Mouse (Mus musculus) adrenal gland, adult 2 months (tissue): ENCODE data around the gene Asb18. TPM values are rescaled to one million over a fixed set of nuclear protein-coding genes. Genes with fewer than 3 reads are reported as not detected.

Source experiments
- DNase-seq: peaks from one replicate; pipeline ENCODE4 v3.0.0; 2021
- polyA plus RNA-seq: library from polyadenylated mRNA; depleted of rRNA; stranded (reverse); fragments of >200 nt; gene quantifications from 2 replicates; pipeline ENCODE4 v1.2.3, GENCODE M21; 2012
- total RNA-seq, 2 experiments: library from RNA; stranded (reverse); gene quantifications; 2 replicates each; pipeline ENCODE4 v1.2.3; 2021

Gene Asb18
- total and polyA plus RNA-seq, 3 experiments: not detected

DNA sequence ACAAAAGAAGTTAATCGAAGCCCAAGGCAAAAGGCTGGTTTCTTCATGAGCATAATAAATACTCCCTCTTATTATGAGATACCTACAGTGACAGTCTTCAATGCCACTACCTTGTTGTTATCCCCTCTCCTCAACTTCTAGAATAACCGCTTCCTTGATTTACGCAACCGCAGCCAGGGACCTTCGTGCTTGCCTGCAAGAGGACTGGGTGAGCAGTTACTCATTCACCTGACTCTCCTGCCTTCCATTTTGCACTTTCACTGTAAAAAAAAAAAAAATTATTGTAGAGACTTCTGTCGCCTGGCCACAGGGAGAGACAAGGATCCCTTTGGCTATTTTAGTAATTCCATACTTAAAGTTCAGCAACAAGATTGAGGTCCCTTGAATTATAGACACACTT lies 81.4 kb downstream of the Asb18 start:
- DNase-seq: no peak

DNA sequence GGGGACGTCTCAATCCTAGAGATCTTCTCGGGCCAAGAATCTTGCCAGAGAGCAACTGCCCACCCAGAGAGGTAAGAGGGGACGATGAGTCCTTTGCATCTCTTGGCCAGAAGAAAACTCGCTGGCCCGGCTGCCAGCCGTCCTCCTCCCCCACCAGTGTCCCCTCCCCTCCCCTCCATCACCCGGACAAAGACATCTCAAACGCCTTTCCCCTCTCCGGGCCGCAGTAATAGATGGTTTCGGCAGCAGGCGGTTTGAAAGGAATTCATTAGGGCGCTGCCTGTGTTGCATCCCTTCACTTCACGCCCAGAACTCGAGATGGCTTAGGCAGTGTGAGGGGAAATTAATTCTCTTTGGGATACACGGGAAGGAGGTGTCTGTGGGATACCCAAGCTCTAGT lies 81.8 kb downstream of the Asb18 start:
- no peak for DNase-seq

DNA sequence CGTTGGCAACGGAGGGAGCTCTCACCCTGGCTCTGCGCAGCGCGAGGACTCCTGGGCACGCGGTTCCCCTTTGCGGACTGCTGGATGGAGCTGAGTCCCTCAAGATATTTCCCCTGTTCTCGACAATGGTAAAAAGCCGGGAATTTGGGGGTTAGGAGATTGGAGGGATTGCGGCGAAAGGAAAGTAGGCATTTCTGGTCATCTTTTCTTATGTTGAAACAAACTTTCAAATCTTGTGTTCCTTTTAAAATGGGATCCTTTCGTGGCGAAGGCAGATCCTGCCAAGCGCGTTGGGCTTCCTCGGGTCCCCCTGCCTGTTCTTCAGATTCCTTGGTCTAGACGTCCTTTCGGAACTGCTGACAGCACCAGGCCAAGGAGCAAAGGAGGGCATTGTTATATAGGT lies 82.4 kb downstream of the Asb18 start:
- DNase-seq: no peak

DNA sequence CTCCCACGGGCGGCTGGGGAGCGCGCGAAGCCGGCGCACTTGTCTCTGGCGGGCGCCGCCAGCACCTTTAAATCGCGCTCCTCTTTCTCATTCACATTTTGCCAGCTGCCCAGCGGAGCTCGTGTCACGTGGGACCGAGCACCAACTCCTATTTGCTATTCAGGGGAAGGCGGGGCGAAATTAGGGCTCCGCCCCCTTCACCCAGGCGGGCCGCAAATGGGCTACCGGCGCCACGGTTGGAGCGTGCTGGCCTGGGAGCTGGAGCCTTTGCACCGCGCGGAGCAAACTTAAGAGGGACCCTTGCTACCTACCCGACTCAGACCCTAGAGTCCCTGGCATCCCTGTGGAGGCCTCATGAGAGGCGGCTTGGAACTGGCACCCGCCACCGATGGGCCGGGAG lies 83.3 kb downstream of the Asb18 start, which contains the start of gene Gbx2:
Gene Gbx2, minus strand, starts transcription at position 60 of the 400 bp plus-strand sequence.
- DNase-seq: peak; percentile 67

DNA sequence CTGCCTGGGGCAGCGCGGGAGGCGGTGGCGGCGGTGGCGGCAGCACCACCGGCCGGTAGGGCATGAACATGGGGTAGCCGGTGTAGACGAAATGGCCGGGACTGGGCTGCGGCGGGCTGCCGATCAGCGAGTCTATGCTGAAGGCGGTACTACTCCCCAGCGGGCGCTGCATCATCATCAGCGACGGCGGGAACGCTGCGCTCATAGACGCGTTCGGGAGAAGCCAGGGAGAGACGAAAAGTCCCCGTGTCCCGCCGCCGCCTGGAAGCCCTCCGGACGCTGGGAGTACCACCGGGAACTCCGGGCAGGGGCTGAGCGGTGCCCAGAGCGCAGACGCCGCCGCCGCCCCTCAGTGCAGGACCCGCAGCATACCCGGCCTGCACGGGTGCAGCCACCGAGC lies 83.9 kb downstream of the Asb18 start:
- DNase-seq: peak; percentile 14

DNA sequence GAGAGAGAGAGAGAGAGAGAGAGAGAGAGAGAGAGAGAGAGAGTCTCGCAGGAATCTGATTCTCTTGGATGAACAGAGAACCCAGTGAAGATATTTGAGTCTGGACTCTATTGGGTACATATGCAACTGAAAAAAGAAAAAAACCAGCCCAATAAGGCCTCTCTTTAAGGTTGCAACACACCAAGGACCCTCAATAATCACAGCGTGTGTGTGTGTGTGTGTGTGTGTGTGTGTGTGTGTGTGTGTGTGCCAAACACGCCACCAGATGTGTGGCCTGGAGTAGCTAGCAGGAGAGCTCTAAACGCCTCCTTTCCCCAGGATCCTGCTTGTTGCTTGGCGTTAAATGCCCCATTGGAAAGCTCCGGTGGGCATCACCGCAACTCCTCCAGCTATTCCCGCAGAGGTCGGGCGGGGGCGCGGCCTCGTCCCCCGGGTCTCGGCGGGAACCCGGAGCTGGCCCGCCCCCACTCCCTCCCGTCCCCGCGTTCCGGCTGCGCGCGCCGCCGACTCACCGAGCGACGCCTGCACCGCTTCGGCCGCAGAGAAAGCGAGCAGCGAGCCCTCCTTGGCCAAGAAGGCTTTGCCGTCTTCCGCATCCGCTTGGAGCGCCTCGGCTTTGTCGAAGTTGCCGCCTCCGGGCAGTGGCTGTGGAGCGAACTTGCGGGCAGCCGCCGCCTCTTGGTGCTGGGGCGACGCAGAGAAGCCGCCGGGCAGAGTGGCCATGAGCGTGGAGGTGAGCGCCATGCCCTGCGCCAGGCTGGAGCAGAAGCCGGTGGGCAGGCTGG lies 84.6 kb downstream of the Asb18 start:
- peak; percentile 25 for DNase-seq

DNA sequence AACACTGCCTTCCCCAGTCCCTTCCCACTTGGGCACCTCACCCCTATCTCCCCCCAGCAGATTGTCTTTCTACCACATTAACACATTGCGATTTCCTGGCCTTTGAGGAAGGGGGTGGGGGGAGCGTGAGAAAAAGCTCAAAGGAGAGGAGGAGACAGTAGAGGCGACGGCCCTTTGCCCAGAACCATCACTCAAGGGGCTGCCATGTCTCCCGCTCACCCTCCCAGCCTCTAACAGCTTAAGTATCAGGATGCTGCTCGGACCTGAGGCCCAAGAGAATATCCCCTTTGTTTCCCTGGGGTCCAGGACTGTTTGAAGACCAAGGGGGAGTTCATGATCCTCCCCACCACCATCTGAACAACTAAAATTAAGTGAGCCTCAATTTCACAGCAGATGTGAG lies 85.3 kb downstream of the Asb18 start:
- no peak for DNase-seq

DNA sequence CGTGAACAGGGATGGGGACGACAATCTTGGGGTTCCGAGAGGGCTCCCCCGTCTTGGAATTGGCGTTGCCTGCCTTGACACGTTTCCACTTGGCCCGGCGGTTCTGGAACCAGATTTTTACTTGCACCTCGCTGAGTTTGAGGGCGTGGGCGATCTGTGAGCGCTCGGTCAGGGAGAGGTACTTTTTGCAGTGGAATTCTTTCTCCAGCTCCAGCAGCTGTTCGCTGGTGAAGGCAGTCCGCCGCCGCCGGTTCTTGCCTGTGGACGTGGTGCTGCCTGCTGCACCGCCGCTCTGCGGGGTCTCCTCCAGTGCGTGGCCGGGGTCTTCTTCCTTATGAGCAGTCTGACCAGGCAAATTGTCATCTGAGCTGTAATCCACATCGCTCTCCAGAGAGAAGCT lies 85.8 kb downstream of the Asb18 start:
- DNase-seq: no peak

DNA sequence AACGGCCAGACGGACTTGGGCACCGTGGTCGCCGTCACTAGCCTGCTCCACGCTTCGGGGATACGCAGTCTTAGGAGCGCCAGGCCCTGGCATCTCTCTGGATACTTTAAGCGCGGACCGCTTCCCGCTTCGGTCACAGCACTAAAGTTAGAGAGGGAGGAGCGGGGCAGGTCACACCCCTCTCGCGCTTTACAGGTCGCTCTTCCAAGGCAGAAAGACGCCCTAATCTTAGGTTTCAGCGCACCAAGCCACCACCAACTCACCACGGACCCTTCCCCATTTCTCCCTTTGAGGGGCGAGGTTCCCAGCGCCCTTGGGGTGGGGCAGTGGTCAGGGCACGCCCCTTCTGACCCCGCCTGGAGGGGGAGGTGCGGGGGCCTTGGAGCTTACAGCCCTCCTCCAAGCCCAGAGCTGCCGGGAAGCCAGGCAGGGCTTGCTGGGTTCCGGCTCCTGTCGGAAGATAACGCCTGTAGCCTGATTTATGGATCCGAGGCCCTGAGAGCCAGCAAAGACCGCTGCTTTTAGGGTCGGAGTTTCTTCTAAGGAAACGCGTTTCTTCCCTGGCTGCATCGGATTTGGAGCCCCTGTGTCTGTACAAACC lies 87.3 kb downstream of the Asb18 start:
- peak; percentile 18 for DNase-seq

DNA sequence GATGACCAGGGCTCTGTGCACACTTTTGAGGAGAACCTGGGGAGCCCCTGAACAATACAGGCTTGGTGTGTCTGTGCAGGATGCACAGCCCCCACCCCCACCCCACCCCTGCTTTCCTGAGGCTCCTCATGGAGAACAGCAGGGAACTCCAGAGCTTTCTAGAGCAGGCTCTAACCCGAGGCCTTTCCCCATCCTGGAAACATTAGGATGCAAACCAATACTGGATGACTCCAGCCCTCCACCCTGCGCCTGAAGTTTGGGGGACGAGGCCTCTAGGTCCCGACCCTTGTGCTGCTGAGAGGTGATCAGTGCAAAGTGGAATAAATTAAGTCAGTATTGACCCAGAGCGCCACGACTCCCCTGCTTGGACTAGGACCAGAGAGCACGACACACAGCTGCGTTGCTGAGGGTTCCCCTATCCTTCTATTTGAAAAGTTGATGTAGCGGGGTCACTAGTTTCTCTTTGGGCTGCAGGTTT lies 87.8 kb downstream of the Asb18 start:
- DNase-seq: no peak

DNA sequence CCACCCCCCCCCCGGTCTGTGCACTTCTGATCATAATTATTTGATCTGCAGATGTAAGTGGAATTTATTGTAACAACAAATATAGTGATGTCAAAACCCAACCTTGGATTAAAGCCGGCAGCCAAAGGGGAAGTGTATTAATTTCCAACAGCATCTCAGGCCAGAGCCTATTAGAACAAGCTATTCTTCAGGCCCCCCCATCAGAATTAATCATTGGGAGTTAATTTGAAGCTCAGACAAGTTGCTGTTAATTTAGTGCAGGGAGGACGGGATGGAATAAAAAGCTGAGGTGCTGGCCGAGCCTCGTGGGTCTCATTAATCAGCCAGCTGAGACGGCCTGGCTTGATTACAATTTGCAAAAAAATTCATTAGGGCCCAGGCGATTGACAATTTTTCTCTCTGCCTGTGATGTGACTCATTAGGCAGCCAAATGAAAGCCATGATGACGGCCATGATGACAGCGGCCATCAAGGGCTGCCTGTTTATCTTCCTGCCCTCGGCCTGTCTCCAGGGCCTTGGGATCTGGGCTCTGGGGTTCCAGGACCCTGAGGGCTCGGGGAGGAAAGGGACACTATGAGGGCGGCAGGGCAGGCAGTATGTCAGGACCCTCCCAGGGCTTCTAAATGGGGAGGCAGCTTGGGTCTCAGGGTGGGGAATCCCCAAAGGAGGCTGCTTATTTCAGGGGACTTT lies 88.8 kb downstream of the Asb18 start:
- DNase-seq: no peak

DNA sequence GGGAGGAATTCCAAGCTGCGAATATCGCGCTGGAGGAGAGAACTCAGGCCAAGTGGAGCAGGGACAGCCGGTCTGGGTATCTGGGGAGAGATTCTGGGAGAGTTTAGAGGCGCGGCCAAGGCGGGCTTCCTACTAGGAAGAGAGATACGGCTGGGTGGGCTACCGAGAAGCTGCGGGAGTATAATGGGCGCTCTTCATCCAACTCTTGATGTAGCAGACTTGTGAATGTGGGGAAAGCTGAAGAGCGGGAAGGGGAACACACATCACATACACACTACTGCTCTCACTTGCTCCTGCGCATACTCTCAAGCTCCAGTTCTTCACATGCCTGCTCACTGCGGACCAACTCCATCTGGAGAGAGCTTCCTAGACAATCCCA lies 90.8 kb downstream of the Asb18 start:
- no peak for DNase-seq

DNA sequence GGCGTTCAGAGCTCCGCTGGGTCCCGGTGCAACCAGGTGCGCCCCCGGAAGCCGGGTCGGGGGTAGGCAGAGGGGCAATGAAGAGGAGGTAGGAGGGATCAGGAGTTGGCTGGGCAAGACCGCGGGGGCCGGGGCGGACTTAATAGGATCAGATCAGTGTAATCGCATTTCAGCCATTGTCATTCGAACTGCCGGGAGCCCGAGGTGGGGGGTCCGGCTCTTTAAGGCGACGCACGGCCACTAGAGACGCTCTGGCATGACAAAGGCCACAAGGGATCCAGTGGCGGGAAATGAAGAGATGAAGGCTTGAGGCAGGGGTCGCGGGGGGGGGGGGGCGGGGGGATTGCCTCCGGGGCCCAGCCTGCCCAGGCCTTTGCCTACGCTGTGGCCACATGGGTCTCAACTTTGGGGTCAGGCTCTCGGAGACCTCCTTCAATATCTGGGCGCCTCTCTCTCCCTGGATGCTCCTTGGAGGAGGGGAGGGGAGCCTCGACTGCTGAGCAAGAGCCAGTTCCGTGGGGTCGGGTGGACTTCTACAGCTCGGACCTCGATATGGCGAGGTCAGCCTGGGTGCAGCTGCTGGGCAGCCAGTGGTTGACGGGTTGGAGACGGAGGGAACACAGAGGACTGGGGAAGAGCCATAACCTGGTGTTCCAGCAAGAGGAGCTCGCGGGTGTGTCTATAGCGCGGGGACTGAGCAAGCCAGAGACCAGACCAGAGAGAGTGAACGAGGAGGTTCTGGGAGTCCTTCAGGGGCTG lies 91.4 kb downstream of the Asb18 start:
- no peak for DNase-seq

DNA sequence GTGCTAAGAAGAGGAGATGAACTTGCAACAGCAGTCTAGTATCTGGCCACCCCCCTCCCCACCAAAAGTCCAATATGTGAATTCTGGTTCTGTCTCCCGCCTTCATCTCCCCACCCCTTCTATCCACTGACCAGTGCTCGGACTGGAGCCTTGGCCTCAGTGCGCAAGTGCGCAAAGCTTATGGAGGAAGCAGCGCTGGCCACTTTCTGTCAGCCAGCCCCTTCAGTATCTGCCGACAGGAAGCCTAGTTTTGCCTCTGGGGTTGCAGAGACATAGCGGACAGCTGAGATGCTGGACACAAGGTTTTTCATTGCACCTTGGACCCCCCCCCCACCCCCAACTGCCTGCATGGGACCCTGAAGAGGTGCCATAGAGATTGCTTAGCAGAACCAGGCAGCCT lies 92.2 kb downstream of the Asb18 start:
- DNase-seq: no peak

DNA sequence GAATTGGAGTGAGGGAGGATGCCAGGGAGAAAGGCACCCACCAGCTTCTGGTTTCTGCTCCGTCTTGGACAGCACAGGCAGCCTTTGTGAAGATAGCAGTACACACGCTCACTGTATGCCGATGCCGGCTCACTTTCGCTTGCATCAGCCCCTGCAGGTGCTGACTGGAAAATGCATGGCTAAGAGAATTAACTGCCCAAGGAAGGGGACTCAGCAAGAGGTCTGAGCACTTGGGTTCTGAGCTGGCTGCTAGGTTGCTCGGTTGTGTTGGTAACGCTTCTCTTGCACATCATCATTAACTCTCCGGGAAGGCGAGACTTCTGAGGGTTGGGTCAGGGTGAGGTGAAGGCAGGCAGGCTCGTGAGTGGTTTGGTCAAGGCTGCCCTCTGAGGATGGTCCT lies 92.7 kb downstream of the Asb18 start:
- DNase-seq: no peak

DNA sequence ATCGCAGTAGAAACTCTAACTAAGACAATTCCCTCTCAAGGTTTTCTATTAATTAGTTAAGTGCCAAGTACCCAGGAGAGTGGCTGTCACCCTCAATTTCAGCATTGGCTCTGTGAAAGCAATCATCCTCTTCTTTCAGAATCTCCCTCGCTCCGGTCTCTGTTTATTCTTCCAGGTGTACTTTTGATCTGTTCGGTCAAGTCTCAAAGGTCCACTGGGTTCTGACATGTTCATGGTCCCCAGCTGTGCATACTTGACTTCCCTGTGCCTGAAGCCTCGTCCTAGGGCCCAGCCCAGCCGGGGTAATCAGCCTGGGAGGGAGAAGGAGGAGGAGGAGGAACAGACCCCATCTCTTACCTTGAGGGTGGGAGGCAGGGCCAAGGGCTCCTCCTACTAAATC lies 95.3 kb downstream of the Asb18 start:
- DNase-seq: no peak

DNA sequence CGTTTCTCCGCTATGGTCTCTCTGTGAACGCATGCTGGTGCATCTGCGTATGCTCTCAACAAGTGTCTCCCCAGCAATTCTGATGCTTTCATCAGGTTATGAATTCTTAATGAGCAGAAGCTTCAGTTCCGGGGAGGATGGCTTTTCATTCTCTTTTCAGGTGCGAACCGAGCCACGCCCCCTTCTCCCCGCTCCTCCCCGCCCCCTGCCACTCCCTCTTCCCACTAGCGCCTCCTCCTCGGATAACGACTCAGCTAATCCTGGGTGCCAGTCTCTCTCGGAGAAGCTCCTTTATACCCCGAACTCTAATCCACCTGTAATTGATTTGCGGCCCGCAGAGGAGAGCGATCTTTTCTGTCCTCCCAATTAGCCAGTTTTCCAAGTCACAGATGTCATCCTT lies 96.4 kb downstream of the Asb18 start:
- no peak for DNase-seq

DNA sequence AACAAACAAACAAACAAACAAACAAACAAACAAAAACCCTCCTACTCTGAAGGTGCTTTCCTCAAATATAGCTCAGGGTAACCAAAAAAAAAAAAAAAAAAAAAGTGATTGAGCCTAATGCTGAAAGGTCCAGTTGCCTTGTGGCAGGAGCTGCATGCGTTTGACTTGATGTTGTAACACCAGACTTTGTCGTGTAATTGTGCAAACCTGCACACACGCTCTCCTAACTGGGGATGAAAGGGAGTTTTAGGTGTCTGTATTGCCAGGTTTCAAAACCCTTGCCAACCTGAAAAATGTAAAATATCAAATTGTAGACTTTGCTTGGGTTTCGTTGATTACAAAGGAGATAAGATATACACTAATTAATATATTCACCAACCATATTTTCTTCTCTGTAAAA lies 100.9 kb downstream of the Asb18 start:
- DNase-seq: no peak

DNA sequence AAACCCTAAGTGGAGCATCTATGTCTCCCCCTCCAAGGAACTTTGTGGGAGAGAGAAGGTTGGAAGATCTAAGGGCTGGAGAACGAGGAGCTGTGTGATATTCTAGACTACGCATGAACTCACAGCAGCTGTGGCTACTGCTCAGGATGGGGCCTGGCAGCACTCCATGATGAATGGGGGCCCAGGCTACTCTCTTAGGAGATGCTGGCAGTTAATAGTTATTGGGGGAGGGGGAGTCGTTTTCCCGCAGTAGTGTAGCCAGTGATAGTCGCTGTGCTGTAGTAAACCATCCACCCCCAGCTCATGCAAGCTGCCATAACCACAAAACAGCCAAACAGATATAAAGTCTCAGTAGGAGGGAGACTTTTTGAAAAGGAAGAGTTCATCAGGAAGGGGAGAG lies 102.1 kb downstream of the Asb18 start:
- DNase-seq: no peak

DNA sequence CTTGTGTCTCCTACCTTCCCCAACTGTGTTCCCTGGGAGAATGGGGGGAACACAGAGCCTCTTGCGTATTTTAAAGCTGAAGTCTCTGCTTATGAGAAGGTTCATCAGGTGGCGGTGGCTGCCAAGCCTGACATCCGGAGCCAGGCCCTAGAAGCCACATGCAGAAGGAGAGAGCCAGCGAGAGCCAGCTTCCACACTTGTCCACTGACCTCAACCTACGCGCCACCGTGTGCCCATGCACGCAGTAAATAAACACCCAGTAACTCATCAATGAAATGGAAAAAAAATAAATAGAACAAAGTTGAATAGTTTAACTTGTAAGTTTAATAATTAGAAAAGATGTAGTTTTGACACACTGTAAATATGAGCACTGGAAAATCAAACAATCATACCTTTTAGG lies 104.7 kb downstream of the Asb18 start:
- DNase-seq: no peak

DNA sequence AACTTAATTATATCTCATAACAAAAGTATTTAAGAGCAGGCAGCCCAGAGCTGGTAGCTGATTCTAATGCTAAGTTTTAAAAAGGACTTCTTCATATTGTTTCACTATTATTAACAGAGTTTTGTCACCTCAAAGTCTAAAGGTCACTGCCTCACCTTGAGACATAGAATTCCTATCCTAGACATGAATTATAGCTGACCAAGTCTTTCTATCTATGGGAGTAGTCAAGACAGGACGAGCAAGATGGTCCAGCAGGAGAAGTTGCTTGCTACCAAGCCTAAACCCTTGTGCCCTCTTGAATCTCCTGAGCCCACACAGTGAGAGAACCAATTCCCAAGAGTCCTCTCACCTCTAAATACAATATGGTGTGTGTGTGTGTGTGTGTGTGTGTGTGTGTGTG lies 111.8 kb downstream of the Asb18 start:
- DNase-seq: no peak

DNA sequence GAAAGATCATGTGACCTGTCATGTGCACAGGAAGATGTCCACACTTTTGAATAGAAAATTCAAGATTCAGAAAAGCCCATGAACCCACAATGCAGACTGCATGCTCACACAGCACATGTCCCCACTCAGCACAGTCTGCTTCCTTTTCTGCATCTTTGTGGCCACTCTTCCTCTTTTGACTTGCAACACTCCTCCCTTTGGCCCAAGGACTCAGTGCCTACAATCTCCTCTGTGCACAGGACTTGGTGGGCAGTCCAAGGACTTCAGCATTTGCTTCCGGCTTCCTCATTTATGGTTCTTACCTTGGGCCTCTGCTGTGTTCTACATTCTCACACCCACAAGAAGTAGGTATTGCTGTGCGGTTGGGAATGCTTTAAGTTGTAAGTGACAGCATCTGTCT lies 112.2 kb downstream of the Asb18 start:
- DNase-seq: no peak

DNA sequence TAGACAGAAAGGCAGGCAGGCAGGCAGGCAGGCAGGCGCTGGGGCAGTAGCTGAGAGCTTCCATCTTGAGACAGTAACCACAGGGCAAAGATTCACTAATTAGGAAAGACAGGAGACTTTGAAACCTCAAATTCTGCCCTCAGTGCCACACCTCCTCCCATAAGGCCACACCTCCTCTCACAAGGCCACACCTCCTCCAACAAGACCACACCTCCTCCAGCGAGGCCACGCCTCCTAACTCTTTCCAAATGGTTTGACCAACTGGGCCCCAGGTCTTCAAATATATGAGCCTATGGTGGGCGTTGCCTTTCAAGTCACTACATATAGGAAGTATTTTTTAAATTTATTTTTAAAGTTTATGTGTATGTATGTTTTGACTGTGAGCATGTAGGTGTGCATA lies 113.1 kb downstream of the Asb18 start:
- DNase-seq: no peak
